Mouse (Mus musculus) kidney, embryonic 16.5 days (tissue): ENCODE measurements around the gene Mios. TPM values are rescaled to one million over a fixed set of nuclear protein-coding genes. Genes with fewer than 3 reads are reported as not detected.

Source experiments
- ATAC-seq: fragments of 200-750 bp; cut with Nextera tagmentation; 2 replicates; pipeline ENCODE4 v1.8.0; 2017; ENCODE audit warnings: moderate TSS enrichment; ENCODE audit not compliant: low FRiP score, low TSS enrichment
- H3K27ac ChIP-seq: fragments of 300-500 bp; sonication (generic); 2 replicates; pipeline ENCODE4 v1.5.1; 2014; ENCODE audit warnings: low read length
- H3K27me3 ChIP-seq: fragments of 300-500 bp; sonication (generic); 2 replicates; pipeline ENCODE4 v1.6.1; 2014; ENCODE audit warnings: low read length, control low read depth, mixed read lengths; ENCODE audit not compliant: insufficient read depth
- H3K36me3 ChIP-seq: fragments of 300-500 bp; sonication (generic); 2 replicates; pipeline ENCODE4 v1.6.1; 2014; ENCODE audit warnings: low read length, control low read depth, mixed read lengths; ENCODE audit not compliant: insufficient read depth
- H3K4me1 ChIP-seq: fragments of 300-500 bp; sonication (generic); 2 replicates; pipeline ENCODE4 v1.6.1; 2014; ENCODE audit warnings: low read length, control low read depth, mixed read lengths; ENCODE audit not compliant: insufficient read depth
- H3K4me2 ChIP-seq: fragments of 300-500 bp; sonication (generic); replicated peaks from 2 replicates; pipeline ENCODE4 v1.6.1; 2014; ENCODE audit warnings: low read depth, low read length
- H3K4me3 ChIP-seq: fragments of 300-500 bp; sonication (generic); 2 replicates; pipeline ENCODE4 v1.5.1; 2014; ENCODE audit warnings: mild to moderate bottlenecking, low read length
- H3K9ac ChIP-seq: fragments of 300-500 bp; sonication (generic); replicated peaks from 2 replicates; pipeline ENCODE4 v1.6.1; 2014; ENCODE audit warnings: low read length
- H3K9me3 ChIP-seq: fragments of 300-500 bp; sonication (generic); 2 replicates; pipeline ENCODE4 v1.6.1; 2016; ENCODE audit warnings: low read length, control low read depth
- WGBS: fragments of 180-500 bp; shearing (Covaris S2); extraction: QIAGEN DNeasy Blood & Tissue Kit; methylation state at CpG from one replicate; pipeline ENCODE4 v1.1.7; 2014; 5-methylcytosine and 5-hydroxymethylcytosine counted together
- polyA plus RNA-seq: library from polyadenylated mRNA; unstranded; fragments of >200 nt; fragmentation: Nextera tagmentation; extraction: Ambion mirVana; gene quantifications from 2 replicates; pipeline ENCODE4 v1.2.1, GENCODE M21; 2015

The Mios gene
- polyA plus RNA-seq, 1 experiment from 2014 or later, result 24.0 TPM

DNA sequence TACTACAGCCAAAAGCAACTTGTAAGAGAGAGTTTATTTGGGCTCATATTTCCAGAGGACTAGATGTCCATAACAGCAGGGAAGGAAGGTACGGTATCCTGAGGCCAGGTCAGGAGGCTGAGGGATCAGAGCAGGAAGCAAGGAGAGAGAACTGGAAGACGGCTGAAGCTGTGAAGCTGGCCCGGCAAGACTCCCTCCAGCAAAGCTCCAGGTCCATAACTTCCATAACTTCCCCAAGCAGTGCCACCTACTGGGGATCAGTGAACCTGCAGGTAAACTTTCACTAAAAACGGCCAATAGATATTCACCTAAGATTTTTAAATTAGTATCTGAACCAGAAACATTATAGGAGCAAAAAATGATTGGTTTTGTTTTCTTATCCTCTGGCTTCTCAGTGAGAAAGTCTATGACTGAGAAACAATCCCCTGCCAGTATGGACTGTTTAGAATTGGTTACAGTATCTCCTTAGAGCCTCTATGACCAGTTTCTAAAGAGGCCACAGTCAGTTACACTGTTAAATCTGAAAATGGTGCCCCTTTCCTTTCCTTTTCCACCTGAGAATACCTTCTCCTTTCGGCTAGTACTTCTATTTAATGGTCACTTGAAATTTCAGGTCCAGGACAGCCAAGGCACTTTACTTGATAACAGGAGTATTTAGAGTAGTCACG, 65.5 kb downstream of the Mios start:
- ATAC-seq, result 0 out of 2 replicates have a peak, but pooled peaks have one; percentile 12
- H3K27ac ChIP-seq, result no peak overlapping the region

DNA sequence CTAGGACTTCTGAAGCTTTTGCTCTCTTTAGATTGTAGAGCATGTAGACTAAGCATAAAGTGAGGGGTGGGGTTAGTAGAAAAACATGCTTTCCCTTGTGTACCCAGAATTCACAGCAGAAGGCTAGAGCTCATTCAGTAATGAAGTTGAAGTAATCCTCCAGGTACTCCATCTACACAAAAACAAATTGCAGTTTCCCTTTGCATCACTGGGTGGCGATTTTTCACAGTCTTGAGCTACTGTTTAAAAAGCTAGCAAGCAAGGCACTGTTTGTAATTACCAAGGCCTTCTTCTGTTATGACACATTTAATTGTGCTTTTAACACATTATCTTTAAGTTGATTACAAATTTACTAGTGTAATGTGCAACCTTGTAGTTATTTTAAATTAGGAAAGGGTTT, 66.1 kb downstream of the Mios start:
- Histone ChIP-seq H3K4me1 (no peaks in the 10 kb centered on the region), H3K27ac (no peak overlapping the region), H3K4me2 (no peak overlapping the region), H3K27me3 (no peaks in the 10 kb centered on the region), H3K9me3 (no peaks in the 10 kb centered on the region; the same call in 1 of the 2 replicates), H3K36me3 (0 out of 2 replicates have a peak, but pooled peaks cover 4% of the 10 kb centered on the region), H3K9ac (no peak overlapping the region), H3K4me3 (no peak overlapping the region)
- no peak; the same call in 1 of the 2 replicates for ATAC-seq
- WGBS, result 6% methylated on average over 1 of the region's 1 CpGs

More for the DNA sequence above, 65.5 kb downstream of the Mios start:
- Histone ChIP-seq H3K4me2 (no peak overlapping the region), H3K36me3 (0 out of 2 replicates have a peak, but pooled peaks cover 4% of the 10 kb centered on the region), H3K27me3 (no peaks in the 10 kb centered on the region), H3K4me1 (no peaks in the 10 kb centered on the region), H3K9ac (no peak overlapping the region), H3K4me3 (no peak overlapping the region), H3K9me3 (no peaks in the 10 kb centered on the region; the same call in 1 of the 2 replicates)
- WGBS, result 33% methylated on average over 6 of the region's 6 CpGs

DNA sequence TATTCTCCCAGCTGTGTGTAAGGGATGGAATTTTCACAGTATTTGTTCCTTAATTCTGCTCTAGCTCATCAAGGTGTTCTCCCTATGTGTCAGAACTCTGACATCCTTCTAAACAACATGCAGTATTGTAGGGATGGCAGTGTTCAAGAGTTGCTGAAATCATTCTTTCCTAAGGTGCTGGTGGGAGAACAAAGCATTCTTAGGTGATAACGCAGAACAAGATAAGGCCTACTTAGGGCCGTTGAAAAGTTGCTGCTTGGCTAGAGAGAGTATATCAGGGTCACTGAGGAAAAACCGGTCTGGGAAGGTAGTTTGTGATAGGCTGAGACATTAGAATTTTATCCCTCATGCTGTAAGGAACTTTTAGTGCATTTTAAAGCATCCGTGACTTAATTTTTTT, 67.4 kb downstream of the Mios start:
- Histone ChIP-seq H3K9me3 (no peaks in the 10 kb centered on the region; the same call in 1 of the 2 replicates), H3K4me2 (no peak overlapping the region), H3K9ac (no peak overlapping the region), H3K36me3 (0 out of 2 replicates have a peak, but pooled peaks cover 4% of the 10 kb centered on the region), H3K27ac (no peak overlapping the region), H3K4me1 (no peaks in the 10 kb centered on the region), H3K27me3 (no peaks in the 10 kb centered on the region), H3K4me3 (no peak overlapping the region)
- 86% methylated on average over 4 of the region's 4 CpGs for WGBS
- ATAC-seq, result no peak

DNA sequence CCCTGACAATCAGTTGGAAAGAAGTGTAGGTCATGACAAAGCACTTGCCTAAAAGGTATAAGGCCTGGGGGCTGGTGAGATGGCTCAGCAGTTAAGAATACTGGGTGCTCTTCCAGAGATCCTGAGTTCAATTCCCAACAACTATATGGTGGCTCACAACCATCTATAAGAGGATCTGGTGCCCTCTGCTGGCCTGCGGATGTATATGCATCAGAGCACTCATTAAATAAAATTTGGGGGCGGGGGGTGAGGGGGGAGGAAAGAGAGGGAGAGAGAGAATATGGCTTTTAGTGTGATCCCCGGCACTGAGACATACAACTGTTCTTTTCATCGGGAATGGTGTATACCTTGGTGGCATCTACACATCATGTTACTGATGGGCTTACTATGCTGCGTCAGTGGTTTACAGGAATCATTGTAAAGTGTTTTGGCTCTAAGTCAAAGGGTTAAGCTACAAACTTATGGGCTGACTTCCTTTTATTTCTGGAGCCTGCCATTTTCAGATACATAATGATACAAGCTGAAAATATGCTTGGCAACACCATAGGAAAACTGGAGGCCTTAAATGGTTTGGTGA, 69.5 kb downstream of the Mios start:
- no peak for ATAC-seq
- Histone ChIP-seq H3K27ac (no peak overlapping the region), H3K36me3 (0 out of 2 replicates have a peak, but pooled peaks cover 4% of the 10 kb centered on the region), H3K4me1 (no peaks in the 10 kb centered on the region), H3K4me3 (no peak overlapping the region), H3K9me3 (no peaks in the 10 kb centered on the region; the same call in 1 of the 2 replicates), H3K9ac (no peak overlapping the region), H3K27me3 (no peaks in the 10 kb centered on the region), H3K4me2 (no peak overlapping the region)
- WGBS, result 80% methylated on average over 5 of the region's 5 CpGs

DNA sequence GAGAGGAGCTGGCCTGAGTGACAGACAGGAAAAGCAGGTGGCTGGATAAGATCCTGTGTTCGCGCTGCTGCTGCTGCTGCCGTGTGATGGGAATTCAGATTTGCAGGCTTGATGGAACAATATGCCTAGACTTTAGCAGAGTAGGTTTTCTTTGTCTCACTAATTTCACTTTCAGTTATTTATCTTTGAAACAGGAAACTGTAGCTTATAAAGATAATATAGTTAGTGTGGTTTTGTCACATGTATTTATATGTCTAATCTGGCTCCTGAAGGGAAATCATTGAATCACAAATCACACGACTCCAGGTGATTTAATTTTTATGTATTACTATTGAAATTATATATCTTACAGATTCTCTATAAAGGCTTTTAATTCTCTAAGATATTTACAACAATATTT, 74.2 kb downstream of the Mios start:
- H3K36me3 ChIP-seq, result 0 out of 2 replicates have a peak, but pooled peaks cover 4% of the 10 kb centered on the region
- no peak overlapping the region for H3K4me3 ChIP-seq
- H3K4me1 ChIP-seq, result no peaks in the 10 kb centered on the region
- no peak overlapping the region for H3K9ac ChIP-seq
- H3K27me3 ChIP-seq, result no peaks in the 10 kb centered on the region
- H3K9me3 ChIP-seq, result no peaks in the 10 kb centered on the region; the same call in 1 of the 2 replicates
- no peak overlapping the region for H3K27ac ChIP-seq
- ATAC-seq, result no peak
- no peak overlapping the region for H3K4me2 ChIP-seq
- 80% methylated on average over 4 of the region's 4 CpGs for WGBS

DNA sequence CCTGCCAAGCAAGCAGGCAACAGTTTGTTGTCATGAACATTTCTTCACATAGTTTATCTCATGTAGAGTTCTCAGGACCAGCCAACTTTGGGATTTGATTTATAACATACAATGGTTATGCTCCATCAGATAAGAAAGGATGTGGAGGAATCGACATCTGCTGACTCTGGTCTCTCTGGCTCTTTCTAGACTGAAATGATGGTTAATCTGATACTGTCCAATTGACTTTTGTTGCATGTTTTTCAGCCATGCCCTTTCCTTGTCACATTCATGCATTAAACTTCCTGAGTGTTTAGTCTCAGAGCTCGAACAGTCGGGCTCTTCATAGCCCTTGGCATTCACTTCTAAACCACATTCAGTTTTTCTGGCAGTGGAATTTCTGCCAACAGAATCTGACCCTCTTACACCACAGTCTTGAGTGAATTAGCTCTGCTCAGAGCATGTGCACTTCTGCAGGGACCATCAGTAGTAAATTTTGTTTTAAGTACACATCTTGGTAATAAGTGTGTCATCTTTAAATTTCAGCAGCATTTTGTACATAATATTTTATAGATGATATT, 76.5 kb downstream of the Mios start:
- no peak overlapping the region for H3K9ac ChIP-seq
- H3K9me3 ChIP-seq, result no peaks in the 10 kb centered on the region
- H3K4me3 ChIP-seq, result no peak overlapping the region
- H3K36me3 ChIP-seq, result no peaks in the 10 kb centered on the region
- H3K4me1 ChIP-seq, result no peaks in the 10 kb centered on the region
- no peaks in the 10 kb centered on the region for H3K27me3 ChIP-seq
- H3K4me2 ChIP-seq, result no peak overlapping the region
- WGBS, result 57% methylated on average over 3 of the region's 3 CpGs
- no peak overlapping the region for H3K27ac ChIP-seq
- no peak for ATAC-seq

Other genes with a start within 250 kb of the Mios start
- gene Col28a1, start 16.6 kb upstream of the Mios start, polyA plus RNA-seq, result 0.32 and 0.53 TPM in 2 replicates
- 135 and 149 TPM in 2 replicates for gene Rpa3, start 50.0 kb downstream of the Mios start, polyA plus RNA-seq
- 25.5 and 27.4 TPM in 2 replicates for gene Umad1, start 50.1 kb downstream of the Mios start, polyA plus RNA-seq
- gene Gm45062, start 50.2 kb downstream of the Mios start, polyA plus RNA-seq, result 13.3 and 14.7 TPM in 2 replicates